Mouse (Mus musculus): ENCODE results near the gene Rhbdf2. TPM values are rescaled to one million over a fixed set of nuclear protein-coding genes. Genes with fewer than 3 reads are reported as not detected.
"Not testable (repeated sequence)": the region's sequence is repeated elsewhere in the genome, so short reads cannot be mapped to it uniquely, and the experiment has no call there.

The Rhbdf2 gene
- polyA plus RNA-seq, 1 experiment = 29.9 TPM

GRCm38 (mm10) chr11:116644225-116645112 is 17.6 kb upstream of the Rhbdf2 start:
- no peak for DNase-seq (ENCODE audit: low read depth)

- DNase-seq (ENCODE audit: low read depth) = no peak
These were observed 16.9 kb upstream of the Rhbdf2 start for GRCm38 (mm10) chr11:116643579-116644224.

- DNase-seq (ENCODE audit: low read depth) = no peak
These were observed 16.1 kb upstream of the Rhbdf2 start for GRCm38 (mm10) chr11:116642681-116643578.

- DNase-seq (ENCODE audit: low read depth) = no peak
These were observed 14.9 kb upstream of the Rhbdf2 start for GRCm38 (mm10) chr11:116641731-116642130.

GRCm38 (mm10) chr11:116641168-116641567 is 14.3 kb upstream of the Rhbdf2 start:
- no peak for DNase-seq (ENCODE audit: low read depth)

- not testable (repeated sequence) for DNase-seq (ENCODE audit: low read depth)
These were observed 9.8 kb upstream of the Rhbdf2 start for GRCm38 (mm10) chr11:116636607-116637006.

GRCm38 (mm10) chr11:116632962-116633361 is 6.1 kb upstream of the Rhbdf2 start:
- DNase-seq (ENCODE audit: low read depth) = no peak

- DNase-seq (ENCODE audit: low read depth) = no peak
These were observed 3.5 kb upstream of the Rhbdf2 start for GRCm38 (mm10) chr11:116630171-116630965.

GRCm38 (mm10) chr11:116629472-116629871 is 2.7 kb upstream of the Rhbdf2 start:
- no peak for DNase-seq (ENCODE audit: low read depth)

- no peak for DNase-seq (ENCODE audit: low read depth)
These were observed 1.9 kb upstream of the Rhbdf2 start for GRCm38 (mm10) chr11:116628712-116629111.

GRCm38 (mm10) chr11:116627072-116628020 is 527 bp upstream of the Rhbdf2 start:
- DNase-seq (ENCODE audit: low read depth) = no peak

- DNase-seq (ENCODE audit: low read depth) = no peak
These were observed 1.5 kb downstream of the Rhbdf2 start for GRCm38 (mm10) chr11:116625081-116626000.

GRCm38 (mm10) chr11:116624131-116624832 is 2.5 kb downstream of the Rhbdf2 start:
- no peak for DNase-seq (ENCODE audit: low read depth)

- DNase-seq (ENCODE audit: low read depth) = no peak
These were observed 3.3 kb downstream of the Rhbdf2 start for GRCm38 (mm10) chr11:116623281-116624124.

- DNase-seq (ENCODE audit: low read depth) = peak; percentile 93
These were observed 5.5 kb downstream of the Rhbdf2 start for GRCm38 (mm10) chr11:116621258-116621704.

GRCm38 (mm10) chr11:116620559-116621253 is 6.1 kb downstream of the Rhbdf2 start:
- no peak for DNase-seq (ENCODE audit: low read depth)

GRCm38 (mm10) chr11:116620073-116620472 is 6.7 kb downstream of the Rhbdf2 start:
- DNase-seq (ENCODE audit: low read depth) = no peak
